Mouse (Mus musculus): ENCODE results near the gene Nckap5l. TPM values are rescaled to one million over a fixed set of nuclear protein-coding genes. Genes with fewer than 3 reads are reported as not detected.
"Not testable (repeated sequence)": the region's sequence is repeated elsewhere in the genome, so short reads cannot be mapped to it uniquely, and the experiment has no call there.

Nckap5l gene
- total and polyA plus RNA-seq, 2 experiments from 2014 or later: 12.2 to 24.1 TPM

GRCm38 (mm10) chr15:99386110-99386509 is 71.4 kb downstream of the Nckap5l start:
- H3K9me3 ChIP-seq (ENCODE audit: low read length); H3K36me3 ChIP-seq (ENCODE audit: insufficient read depth, low read length); H3K4me3 ChIP-seq (ENCODE audit: low read depth, low read length); H3K27ac ChIP-seq (ENCODE audit: low read depth, low read length); H3K4me1 ChIP-seq (ENCODE audit: insufficient read depth, low read length); ATAC-seq (ENCODE audit: low FRiP score); DNase-seq (ENCODE audit: low spot score); H3K9ac ChIP-seq (replicated peaks; ENCODE audit: low read length, poor library complexity, severe bottlenecking); H3K27me3 ChIP-seq (ENCODE audit: insufficient read depth, low read length); H3K4me2 ChIP-seq (ENCODE audit: low read depth, low read length, poor library complexity, severe bottlenecking): not testable (repeated sequence)
- WGBS: 73% methylated on average over 3 of the region's 3 CpGs
- peak; percentile 27 for TF ChIP-seq CTCF (IDR thresholded peaks at IDR 0.05)

- TF ChIP-seq CTCF (IDR thresholded peaks at IDR 0.05): no peak
- H3K27ac ChIP-seq (ENCODE audit: low read depth, low read length): no peak overlapping the region
- H3K4me3 ChIP-seq (ENCODE audit: low read depth, low read length): no peak overlapping the region
- DNase-seq (ENCODE audit: low spot score) (no peak), ATAC-seq (ENCODE audit: low FRiP score) (no peak)
- no peaks in the 10 kb centered on the region for H3K4me1 ChIP-seq (ENCODE audit: insufficient read depth, low read length)
- no peaks in the 10 kb centered on the region for H3K9me3 ChIP-seq (ENCODE audit: low read length)
- no peaks in the 10 kb centered on the region for H3K36me3 ChIP-seq (ENCODE audit: insufficient read depth, low read length)
- H3K9ac ChIP-seq (replicated peaks; ENCODE audit: low read length, poor library complexity, severe bottlenecking): no peak overlapping the region
- no peaks in the 10 kb centered on the region for H3K27me3 ChIP-seq (ENCODE audit: insufficient read depth, low read length)
- H3K4me2 ChIP-seq (ENCODE audit: low read depth, low read length, poor library complexity, severe bottlenecking): no peak overlapping the region
- 76% methylated on average over 6 of the region's 6 CpGs for WGBS
Measured at GRCm38 (mm10) chr15:99384071-99384470, 73.5 kb downstream of the Nckap5l start.

GRCm38 (mm10) chr15:99382893-99383292 is 74.7 kb downstream of the Nckap5l start:
- H3K4me1 ChIP-seq (ENCODE audit: insufficient read depth, low read length): no peaks in the 10 kb centered on the region
- no peaks in the 10 kb centered on the region for H3K36me3 ChIP-seq (ENCODE audit: insufficient read depth, low read length)
- no peaks in the 10 kb centered on the region for H3K27me3 ChIP-seq (ENCODE audit: insufficient read depth, low read length)
- no peak overlapping the region for H3K27ac ChIP-seq (ENCODE audit: low read depth, low read length)
- DNase-seq (ENCODE audit: low spot score) (no peak), ATAC-seq (ENCODE audit: low FRiP score) (no peak)
- H3K4me3 ChIP-seq (ENCODE audit: low read depth, low read length): no peak overlapping the region
- H3K4me2 ChIP-seq (ENCODE audit: low read depth, low read length, poor library complexity, severe bottlenecking): no peak overlapping the region
- no peak for TF ChIP-seq CTCF (IDR thresholded peaks at IDR 0.05)
- H3K9ac ChIP-seq (replicated peaks; ENCODE audit: low read length, poor library complexity, severe bottlenecking): no peak overlapping the region
- no peaks in the 10 kb centered on the region for H3K9me3 ChIP-seq (ENCODE audit: low read length)

GRCm38 (mm10) chr15:99376240-99376639 is 81.3 kb downstream of the Nckap5l start:
- Histone ChIP-seq H3K27ac (ENCODE audit: low read depth, low read length) (no peak overlapping the region), H3K36me3 (ENCODE audit: insufficient read depth, low read length) (no peaks in the 10 kb centered on the region), H3K27me3 (ENCODE audit: insufficient read depth, low read length) (no peaks in the 10 kb centered on the region), H3K4me3 (ENCODE audit: low read depth, low read length) (no peak overlapping the region), H3K4me1 (ENCODE audit: insufficient read depth, low read length) (no peaks in the 10 kb centered on the region), H3K9ac (replicated peaks; ENCODE audit: low read length, poor library complexity, severe bottlenecking) (no peak overlapping the region), H3K9me3 (ENCODE audit: low read length) (no peaks in the 10 kb centered on the region), H3K4me2 (ENCODE audit: low read depth, low read length, poor library complexity, severe bottlenecking) (no peak overlapping the region)
- ATAC-seq (ENCODE audit: low FRiP score): no peak
- no peak for DNase-seq (ENCODE audit: low spot score)
- TF ChIP-seq CTCF (IDR thresholded peaks at IDR 0.05): no peak
- WGBS: 88% methylated on average over 5 of the region's 5 CpGs

GRCm38 (mm10) chr15:99375581-99375980 is 82.0 kb downstream of the Nckap5l start:
- no peak for TF ChIP-seq CTCF (IDR thresholded peaks at IDR 0.05)
- H3K4me1 ChIP-seq (ENCODE audit: insufficient read depth, low read length): no peaks in the 10 kb centered on the region
- 87% methylated on average over 3 of the region's 3 CpGs for WGBS
- DNase-seq (ENCODE audit: low spot score) (no peak), ATAC-seq (ENCODE audit: low FRiP score) (no peak)
- H3K27me3 ChIP-seq (ENCODE audit: insufficient read depth, low read length): no peaks in the 10 kb centered on the region
- no peak overlapping the region for H3K27ac ChIP-seq (ENCODE audit: low read depth, low read length)
- no peak overlapping the region for H3K4me2 ChIP-seq (ENCODE audit: low read depth, low read length, poor library complexity, severe bottlenecking)
- no peak overlapping the region for H3K4me3 ChIP-seq (ENCODE audit: low read depth, low read length)
- H3K36me3 ChIP-seq (ENCODE audit: insufficient read depth, low read length): no peaks in the 10 kb centered on the region
- no peak overlapping the region for H3K9ac ChIP-seq (replicated peaks; ENCODE audit: low read length, poor library complexity, severe bottlenecking)
- H3K9me3 ChIP-seq (ENCODE audit: low read length): no peaks in the 10 kb centered on the region

- Histone ChIP-seq H3K27me3 (ENCODE audit: insufficient read depth, low read length) (no peaks in the 10 kb centered on the region), H3K27ac (ENCODE audit: low read depth, low read length) (no peak overlapping the region), H3K4me2 (ENCODE audit: low read depth, low read length, poor library complexity, severe bottlenecking) (no peak overlapping the region), H3K4me1 (ENCODE audit: insufficient read depth, low read length) (no peaks in the 10 kb centered on the region), H3K9me3 (ENCODE audit: low read length) (no peaks in the 10 kb centered on the region), H3K4me3 (ENCODE audit: low read depth, low read length) (no peak overlapping the region), H3K9ac (replicated peaks; ENCODE audit: low read length, poor library complexity, severe bottlenecking) (no peak overlapping the region), H3K36me3 (ENCODE audit: insufficient read depth, low read length) (no peaks in the 10 kb centered on the region)
- ATAC-seq (ENCODE audit: low FRiP score): no peak
- WGBS: 95% methylated on average over 5 of the region's 5 CpGs
- DNase-seq (ENCODE audit: low spot score): no peak
- TF ChIP-seq CTCF (IDR thresholded peaks at IDR 0.05): no peak
Measured at GRCm38 (mm10) chr15:99375036-99375435, 82.5 kb downstream of the Nckap5l start.
